Mouse (Mus musculus): ENCODE results near the gene Gm4894. TPM values are rescaled to one million over a fixed set of nuclear protein-coding genes. Genes with fewer than 3 reads are reported as not detected.

Gene Gm4894
- polyA plus RNA-seq, 1 experiment from 2014 or later: not detected

GRCm38 (mm10) chr9:49276542-49277334 lies 26.4 kb downstream of the Gm4894 start:
- Histone ChIP-seq H3K4me3 (no peak overlapping the region), H3K4me1 (no peaks in the 10 kb centered on the region), H3K27me3 (replicated peaks) (no peaks in the 10 kb centered on the region), H3K9me3 (no peaks in the 10 kb centered on the region), H3K4me2 (no peak overlapping the region), H3K36me3 (replicated peaks) (no peaks in the 10 kb centered on the region), H3K9ac (no peak overlapping the region), H3K27ac (no peak overlapping the region)
- no peak for ATAC-seq (replicated peaks)
- WGBS: 90% methylated on average over 11 of the region's 11 CpGs

- H3K27ac ChIP-seq: no peak overlapping the region
- no peaks in the 10 kb centered on the region for H3K27me3 ChIP-seq (replicated peaks)
- H3K9ac ChIP-seq: no peak overlapping the region
- no peak for ATAC-seq (replicated peaks)
- H3K36me3 ChIP-seq (replicated peaks): no peaks in the 10 kb centered on the region
- H3K4me2 ChIP-seq: no peak overlapping the region
- H3K4me3 ChIP-seq: no peak overlapping the region
- no peaks in the 10 kb centered on the region for H3K4me1 ChIP-seq
- WGBS: 80% methylated on average over 1 of the region's 1 CpGs
- H3K9me3 ChIP-seq: no peaks in the 10 kb centered on the region
Observed at GRCm38 (mm10) chr9:49295101-49295500, 44.8 kb downstream of the Gm4894 start.

- no peak for ATAC-seq (replicated peaks)
- WGBS: 68% methylated on average over 3 of the region's 3 CpGs
- no peak overlapping the region for H3K4me3 ChIP-seq
Observed at GRCm38 (mm10) chr9:49307576-49307975, 57.2 kb downstream of the Gm4894 start.

GRCm38 (mm10) chr9:49310821-49311220 lies 60.5 kb downstream of the Gm4894 start:
- Histone ChIP-seq H3K27ac (no peak overlapping the region), H3K9me3 (no peaks in the 10 kb centered on the region), H3K9ac (no peak overlapping the region), H3K36me3 (replicated peaks) (no peaks in the 10 kb centered on the region), H3K4me3 (no peak overlapping the region), H3K27me3 (replicated peaks) (no peaks in the 10 kb centered on the region), H3K4me2 (no peak overlapping the region), H3K4me1 (no peaks in the 10 kb centered on the region)
- ATAC-seq (replicated peaks): no peak
- WGBS: 63% methylated on average over 4 of the region's 4 CpGs

More at GRCm38 (mm10) chr9:49307576-49307975, 57.2 kb downstream of the Gm4894 start:
- H3K27ac ChIP-seq: no peak overlapping the region
- no peak overlapping the region for H3K9ac ChIP-seq
- no peaks in the 10 kb centered on the region for H3K9me3 ChIP-seq
- no peaks in the 10 kb centered on the region for H3K36me3 ChIP-seq (replicated peaks)
- no peak overlapping the region for H3K4me2 ChIP-seq
- H3K27me3 ChIP-seq (replicated peaks): no peaks in the 10 kb centered on the region
- no peaks in the 10 kb centered on the region for H3K4me1 ChIP-seq

- ATAC-seq (replicated peaks): no peak
- Histone ChIP-seq H3K4me3 (no peak overlapping the region), H3K27me3 (replicated peaks) (no peaks in the 10 kb centered on the region), H3K36me3 (replicated peaks) (no peaks in the 10 kb centered on the region), H3K9ac (no peak overlapping the region), H3K4me1 (no peaks in the 10 kb centered on the region), H3K4me2 (no peak overlapping the region), H3K27ac (no peak overlapping the region), H3K9me3 (no peaks in the 10 kb centered on the region)
Observed at GRCm38 (mm10) chr9:49318638-49319037, 68.3 kb downstream of the Gm4894 start.

Other genes with a start within 250 kb of the Gm4894 start
- gene Zw10, start 194.9 kb upstream of the Gm4894 start, polyA plus RNA-seq (2015; fragmentation: Nextera tagmentation; extraction: Ambion mirVana): 25.7 and 26.7 TPM in 2 replicates
- gene Tmprss5, start 169.3 kb upstream of the Gm4894 start, polyA plus RNA-seq (2015; fragmentation: Nextera tagmentation; extraction: Ambion mirVana): 1.4 TPM in 2 replicates
- gene Drd2, start 90.1 kb downstream of the Gm4894 start, polyA plus RNA-seq (2015; fragmentation: Nextera tagmentation; extraction: Ambion mirVana): 6.7 and 7.0 TPM in 2 replicates
- not detected in 2 replicates for gene Ankk1, start 176.5 kb downstream of the Gm4894 start, polyA plus RNA-seq (2015; fragmentation: Nextera tagmentation; extraction: Ambion mirVana)
- gene Ttc12, start 235.7 kb downstream of the Gm4894 start, polyA plus RNA-seq (2015; fragmentation: Nextera tagmentation; extraction: Ambion mirVana): 1.9 and 2.1 TPM in 2 replicates